ENCODE assay signal across 22 mouse cellular contexts in the genomic region with DNA sequence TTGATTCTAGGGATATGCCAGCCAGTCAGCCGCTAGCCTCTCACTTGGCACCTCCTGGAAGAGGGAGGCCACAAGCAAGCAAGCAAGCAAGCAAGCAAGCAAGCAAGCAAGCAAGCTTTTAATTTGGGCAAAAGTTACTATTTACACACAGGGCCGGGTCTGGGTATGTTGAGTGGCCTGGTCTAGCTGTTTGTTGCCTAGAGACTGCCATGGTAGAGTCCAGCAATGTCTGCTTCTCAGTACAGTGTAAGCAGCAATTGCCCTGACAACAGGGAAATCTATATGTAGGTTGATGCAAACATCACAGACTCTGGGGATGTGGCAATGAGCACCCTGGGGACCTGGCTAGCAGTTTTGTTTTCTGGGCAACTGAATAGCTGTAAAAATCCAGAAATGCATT. TPM values are rescaled to one million over a fixed set of nuclear protein-coding genes. Genes with fewer than 3 reads are reported as not detected.
DNase-seq lines count a peak whose midpoint lies in the region; ATAC-seq and TF ChIP-seq lines count a peak whose summit lies in the region.
"Had no signal": no experiment of that assay in that cellular context is flagged by ENCODE, and none has a peak within 500 bp of the region (broad histone marks: within the 10 kb centered on the region; RNA-seq: fewer than 3 reads in every experiment).

No protein-coding gene starts in this region.

- H3K4me2 ChIP-seq in forebrain, embryonic 11.5 days (ENCODE audit: low read depth, low read length, severe bottlenecking) = no peak overlapping the region
- H3K4me2 ChIP-seq in forebrain, embryonic 16.5 days (ENCODE audit: low read length) = no peak overlapping the region
- H3K4me2 ChIP-seq in midbrain, embryonic 11.5 days = no peak overlapping the region
- no peak overlapping the region for H3K4me2 ChIP-seq in neural tube, embryonic 14.5 days (ENCODE audit: low read depth, low read length)
- H3K4me2 ChIP-seq: forebrain, embryonic 12.5 days; heart, embryonic 13.5 days; intestine, embryonic 15.5 days; midbrain, embryonic 12.5 days had no signal

- TF ChIP-seq CTCF in kidney, adult 2 months (conservative IDR thresholded peaks at IDR 0.05; ENCODE audit: insufficient read depth, insufficient read length, low read depth, low read length) = no peak

- no peak overlapping the region for H3K27ac ChIP-seq in forebrain, embryonic 11.5 days (ENCODE audit: low read depth, low read length)
- no peak overlapping the region for H3K27ac ChIP-seq in forebrain, embryonic 16.5 days (ENCODE audit: low read length)
- H3K27ac ChIP-seq in kidney, adult 2 months (ENCODE audit: insufficient read depth, low read depth, low read length) = 0 out of 2 replicates have a peak overlapping the region, but pooled peaks have one; percentile 20
- H3K27ac ChIP-seq in midbrain, embryonic 11.5 days (ENCODE audit: low read depth, low read length) = no peak overlapping the region
- no peak overlapping the region for H3K27ac ChIP-seq in midbrain, embryonic 10.5 days (replicated peaks)
- no peak overlapping the region for H3K27ac ChIP-seq in neural tube, embryonic 14.5 days (ENCODE audit: low read depth, low read length)
- H3K27ac ChIP-seq: forebrain, embryonic 12.5 days; heart, embryonic 13.5 days; intestine, embryonic 15.5 days; midbrain, embryonic 12.5 days had no signal

- H3K4me1 ChIP-seq in forebrain, embryonic 11.5 days (replicated peaks; ENCODE audit: control insufficient read depth, insufficient read depth, low read length) = no peaks in the 10 kb centered on the region
- no peaks in the 10 kb centered on the region for H3K4me1 ChIP-seq in forebrain, embryonic 16.5 days (replicated peaks; ENCODE audit: control insufficient read depth, insufficient read depth, low read length)
- H3K4me1 ChIP-seq in kidney, adult 2 months (ENCODE audit: control insufficient read depth, insufficient read depth, low read length) = no peaks in the 10 kb centered on the region
- H3K4me1 ChIP-seq in midbrain, embryonic 11.5 days (ENCODE audit: control insufficient read depth, insufficient read depth, low read length) = no peaks in the 10 kb centered on the region
- peaks cover 9% of the 10 kb centered on the region for H3K4me1 ChIP-seq in midbrain, embryonic 10.5 days
- 0 out of 2 replicates have a peak, but pooled peaks cover 3% of the 10 kb centered on the region for H3K4me1 ChIP-seq in neural tube, embryonic 14.5 days (ENCODE audit: control insufficient read depth, insufficient read depth, low read length)
- H3K4me1 ChIP-seq: forebrain, embryonic 12.5 days; intestine, embryonic 15.5 days; midbrain, embryonic 12.5 days had no signal

- H3K4me3 ChIP-seq in forebrain, embryonic 11.5 days (ENCODE audit: low read depth, low read length) = no peak overlapping the region
- no peak overlapping the region for H3K4me3 ChIP-seq in forebrain, embryonic 16.5 days (replicated peaks; ENCODE audit: low read length)
- no peak overlapping the region for H3K4me3 ChIP-seq in kidney, adult 2 months (ENCODE audit: insufficient read depth, low read depth, low read length)
- no peak overlapping the region for H3K4me3 ChIP-seq in midbrain, embryonic 11.5 days (ENCODE audit: low read depth, low read length)
- no peak overlapping the region for H3K4me3 ChIP-seq in midbrain, embryonic 10.5 days
- H3K4me3 ChIP-seq in neural tube, embryonic 14.5 days (ENCODE audit: low read depth, low read length) = no peak overlapping the region
- H3K4me3 ChIP-seq: forebrain, embryonic 12.5 days; heart, embryonic 13.5 days; intestine, embryonic 15.5 days; midbrain, embryonic 12.5 days; myocyte had no signal

- H3K9ac ChIP-seq in forebrain, embryonic 11.5 days (ENCODE audit: low read length) = no peak overlapping the region
- H3K9ac ChIP-seq in forebrain, embryonic 16.5 days (replicated peaks; ENCODE audit: low read depth, low read length) = no peak overlapping the region
- H3K9ac ChIP-seq in midbrain, embryonic 11.5 days (ENCODE audit: low read length) = no peak overlapping the region
- no peak overlapping the region for H3K9ac ChIP-seq in neural tube, embryonic 14.5 days (replicated peaks; ENCODE audit: low read depth, low read length)
- H3K9ac ChIP-seq: forebrain, embryonic 12.5 days; heart, embryonic 13.5 days; intestine, embryonic 15.5 days; midbrain, embryonic 12.5 days had no signal

- no peaks in the 10 kb centered on the region for H3K9me3 ChIP-seq in forebrain, embryonic 11.5 days (ENCODE audit: control insufficient read depth, low read length)
- H3K9me3 ChIP-seq in forebrain, embryonic 16.5 days (ENCODE audit: control insufficient read depth, low read length) = no peaks in the 10 kb centered on the region
- no peaks in the 10 kb centered on the region for H3K9me3 ChIP-seq in midbrain, embryonic 11.5 days (ENCODE audit: control insufficient read depth, low read length)
- no peaks in the 10 kb centered on the region for H3K9me3 ChIP-seq in midbrain, embryonic 10.5 days (replicated peaks)
- no peaks in the 10 kb centered on the region for H3K9me3 ChIP-seq in neural tube, embryonic 14.5 days (ENCODE audit: control insufficient read depth, low read length)
- H3K9me3 ChIP-seq: forebrain, embryonic 12.5 days; G1E; heart, embryonic 13.5 days; intestine, embryonic 15.5 days; midbrain, embryonic 12.5 days had no signal

- H3K36me3 ChIP-seq in forebrain, embryonic 11.5 days (ENCODE audit: control insufficient read depth, insufficient read depth, low read length) = no peaks in the 10 kb centered on the region
- no peaks in the 10 kb centered on the region for H3K36me3 ChIP-seq in forebrain, embryonic 16.5 days (ENCODE audit: control insufficient read depth, insufficient read depth)
- no peaks in the 10 kb centered on the region for H3K36me3 ChIP-seq in kidney, adult 2 months (ENCODE audit: control insufficient read depth, insufficient read depth, low read length)
- H3K36me3 ChIP-seq in midbrain, embryonic 11.5 days (ENCODE audit: control insufficient read depth, insufficient read depth, low read length) = no peaks in the 10 kb centered on the region
- no peaks in the 10 kb centered on the region for H3K36me3 ChIP-seq in midbrain, embryonic 10.5 days
- H3K36me3 ChIP-seq in neural tube, embryonic 14.5 days (ENCODE audit: control insufficient read depth, insufficient read depth, low read length) = no peaks in the 10 kb centered on the region
- H3K36me3 ChIP-seq: forebrain, embryonic 12.5 days; G1E; heart, embryonic 13.5 days; intestine, embryonic 15.5 days; midbrain, embryonic 12.5 days had no signal

- 80% methylated on average over 2 of the region's 2 CpGs for WGBS in forebrain, embryonic 11.5 days
- WGBS in forebrain, embryonic 16.5 days = 75% methylated on average over 2 of the region's 2 CpGs
- 68% methylated on average over 2 of the region's 2 CpGs for WGBS in kidney, adult 2 months
- 74% methylated on average over 2 of the region's 2 CpGs for WGBS in midbrain, embryonic 11.5 days
- WGBS in midbrain, embryonic 10.5 days = 78% methylated on average over 2 of the region's 2 CpGs
- 60% methylated on average over 2 of the region's 2 CpGs for WGBS in neural tube, embryonic 14.5 days

- TF ChIP-seq POLR2A in kidney, adult 2 months (IDR thresholded peaks at IDR 0.05; ENCODE audit: low read depth, low read length) = no peak

- ATAC-seq in forebrain, embryonic 11.5 days (replicated peaks; ENCODE audit: low FRiP score) = no peak
- no peak for ATAC-seq in forebrain, embryonic 16.5 days
- ATAC-seq in midbrain, embryonic 11.5 days (ENCODE audit: low FRiP score) = no peak
- peak; percentile 77; the same call in 1 of the 2 replicates for ATAC-seq in neural tube, embryonic 14.5 days (ENCODE audit: low read depth)
- ATAC-seq: CD4-positive, CD25-positive, alpha-beta regulatory T cell, adult 4 months; intestine, embryonic 15.5 days had no signal

- H3K27me3 ChIP-seq in forebrain, embryonic 11.5 days (ENCODE audit: control insufficient read depth, insufficient read depth, low read length) = no peaks in the 10 kb centered on the region
- H3K27me3 ChIP-seq in forebrain, embryonic 16.5 days (replicated peaks; ENCODE audit: control insufficient read depth, insufficient read depth, low read length) = no peaks in the 10 kb centered on the region
- H3K27me3 ChIP-seq in kidney, adult 2 months (replicated peaks; ENCODE audit: control insufficient read depth, insufficient read depth, low read length) = no peaks in the 10 kb centered on the region
- no peaks in the 10 kb centered on the region for H3K27me3 ChIP-seq in midbrain, embryonic 11.5 days (ENCODE audit: control insufficient read depth, insufficient read depth, low read length)
- no peaks in the 10 kb centered on the region for H3K27me3 ChIP-seq in midbrain, embryonic 10.5 days (ENCODE audit: low read depth, poor library complexity, severe bottlenecking)
- no peaks in the 10 kb centered on the region for H3K27me3 ChIP-seq in neural tube, embryonic 14.5 days (ENCODE audit: control insufficient read depth, insufficient read depth, low read length)
- H3K27me3 ChIP-seq: forebrain, embryonic 12.5 days; heart, embryonic 13.5 days; intestine, embryonic 15.5 days; midbrain, embryonic 12.5 days had no signal

- DNase-seq in forebrain, embryonic 11.5 days (ENCODE audit: low spot score) = peak; percentile 35
- DNase-seq in kidney, adult 2 months = no peak
- no peak for DNase-seq in kidney, postnatal 36 days
- DNase-seq in midbrain, embryonic 11.5 days (ENCODE audit: low spot score, missing footprints) = peak; percentile 39
- no peak for DNase-seq in midbrain, embryonic 10.5 days (ENCODE audit: low spot score)
- no peak for DNase-seq in left cerebral cortex, adult 18-20 months (ENCODE audit: low spot score in 2 of 2)
- DNase-seq: adrenal gland, adult 2 months; cerebellum, adult 11 months; cerebellum, postnatal 14 days; gastrocnemius, postnatal 36 days; heart, postnatal 36 days; lung, adult 18-20 months; lung, postnatal 4 days had no signal

RNA-seq across cellular contexts. Expression of a gene that starts 51.4 kb away (rescaled TPM):
- polyA plus RNA-seq in forebrain, embryonic 11.5 days (2014; fragmentation: Nextera tagmentation; extraction: Ambion mirVana) = 8.5 and 8.8 TPM in 2 replicates
- 8.8 TPM in 2 replicates for polyA plus RNA-seq in forebrain, embryonic 16.5 days (2015; fragmentation: Nextera tagmentation; extraction: Ambion mirVana)
- 63.7 and 70.5 TPM in 2 replicates for polyA plus RNA-seq in kidney, adult 2 months (2012; rRNA removed)
- polyA plus RNA-seq in midbrain, embryonic 11.5 days (2014; fragmentation: Nextera tagmentation; extraction: Ambion mirVana) = 4.9 and 5.0 TPM in 2 replicates
- polyA plus RNA-seq in midbrain, embryonic 10.5 days (2016; fragmentation: Nextera tagmentation; extraction: Ambion mirVana) = 9.1 and 9.7 TPM in 2 replicates
- 5.5 and 5.6 TPM in 2 replicates for polyA plus RNA-seq in neural tube, embryonic 14.5 days (2014; fragmentation: Nextera tagmentation; extraction: Ambion mirVana)
- 10 to 100 TPM; 33.5 to 34.4 TPM for total RNA-seq in left cerebral cortex, adult 18-20 months (2021)
- polyA plus RNA-seq: G1E had no signal

Comparison
In these comparisons a context has a peak if more than half of its experiments do, and no peak if none do; other contexts are left out.
1. DNase-seq: peak in forebrain, embryonic 11.5 days (single experiment) and midbrain, embryonic 11.5 days (single experiment); none in kidney, adult 2 months (single experiment), kidney, postnatal 36 days (0 of 2), midbrain, embryonic 10.5 days (single experiment) and left cerebral cortex, adult 18-20 months (0 of 2).